Mouse (Mus musculus) right cerebral cortex, postnatal 4 days (tissue): ENCODE results near the gene Fpgs.

Experiments used
- DNase-seq: peaks from one replicate; pipeline ENCODE4 v3.0.0-alpha.2; 2022

Gene Fpgs

GRCm38 (mm10) chr2:32693823-32694411, 10.0 kb downstream of the Fpgs start:
- peak; percentile 97 for DNase-seq

GRCm38 (mm10) chr2:32693282-32693681, 10.7 kb downstream of the Fpgs start:
- no peak for DNase-seq

GRCm38 (mm10) chr2:32692496-32692895, 11.4 kb downstream of the Fpgs start:
- DNase-seq, result no peak

- no peak for DNase-seq
These were observed 12.9 kb downstream of the Fpgs start for GRCm38 (mm10) chr2:32691041-32691440.

- peak; percentile 96 for DNase-seq
These were observed 14.5 kb downstream of the Fpgs start for GRCm38 (mm10) chr2:32689420-32689819.

- no peak for DNase-seq
These were observed 16.4 kb downstream of the Fpgs start for GRCm38 (mm10) chr2:32687562-32687961.

- no peak for DNase-seq
These were observed 17.3 kb downstream of the Fpgs start for GRCm38 (mm10) chr2:32686640-32687039.

GRCm38 (mm10) chr2:32685807-32686206, 18.1 kb downstream of the Fpgs start:
- no peak for DNase-seq

- no peak for DNase-seq
These were observed 19.1 kb downstream of the Fpgs start for GRCm38 (mm10) chr2:32684681-32685428.

- no peak for DNase-seq
These were observed 20.2 kb downstream of the Fpgs start for GRCm38 (mm10) chr2:32683701-32684100.

- DNase-seq, result no peak
These were observed 21.1 kb downstream of the Fpgs start for GRCm38 (mm10) chr2:32682721-32683417.

- no peak for DNase-seq
These were observed 22.2 kb downstream of the Fpgs start for GRCm38 (mm10) chr2:32681754-32682153.

- DNase-seq, result no peak
These were observed 22.8 kb downstream of the Fpgs start for GRCm38 (mm10) chr2:32680961-32681650.

GRCm38 (mm10) chr2:32680051-32680451, 23.9 kb downstream of the Fpgs start:
- no peak for DNase-seq

GRCm38 (mm10) chr2:32677683-32678082, 26.3 kb downstream of the Fpgs start:
- DNase-seq, result no peak

GRCm38 (mm10) chr2:32676821-32677220, 27.1 kb downstream of the Fpgs start:
- DNase-seq, result no peak

- no peak for DNase-seq
These were observed 30.6 kb downstream of the Fpgs start for GRCm38 (mm10) chr2:32673176-32673917.

GRCm38 (mm10) chr2:32671907-32672595, 31.9 kb downstream of the Fpgs start:
- no peak for DNase-seq

GRCm38 (mm10) chr2:32671147-32671546, 32.8 kb downstream of the Fpgs start:
- DNase-seq, result no peak

- DNase-seq, result no peak
These were observed 34.1 kb downstream of the Fpgs start for GRCm38 (mm10) chr2:32669876-32670275.

- DNase-seq, result no peak
These were observed 35.8 kb downstream of the Fpgs start for GRCm38 (mm10) chr2:32668176-32668575.

GRCm38 (mm10) chr2:32667775-32668174, 36.2 kb downstream of the Fpgs start:
- DNase-seq, result no peak
